Comparison of ENCODE assay signal across 10 mouse cellular contexts in the genomic region with DNA sequence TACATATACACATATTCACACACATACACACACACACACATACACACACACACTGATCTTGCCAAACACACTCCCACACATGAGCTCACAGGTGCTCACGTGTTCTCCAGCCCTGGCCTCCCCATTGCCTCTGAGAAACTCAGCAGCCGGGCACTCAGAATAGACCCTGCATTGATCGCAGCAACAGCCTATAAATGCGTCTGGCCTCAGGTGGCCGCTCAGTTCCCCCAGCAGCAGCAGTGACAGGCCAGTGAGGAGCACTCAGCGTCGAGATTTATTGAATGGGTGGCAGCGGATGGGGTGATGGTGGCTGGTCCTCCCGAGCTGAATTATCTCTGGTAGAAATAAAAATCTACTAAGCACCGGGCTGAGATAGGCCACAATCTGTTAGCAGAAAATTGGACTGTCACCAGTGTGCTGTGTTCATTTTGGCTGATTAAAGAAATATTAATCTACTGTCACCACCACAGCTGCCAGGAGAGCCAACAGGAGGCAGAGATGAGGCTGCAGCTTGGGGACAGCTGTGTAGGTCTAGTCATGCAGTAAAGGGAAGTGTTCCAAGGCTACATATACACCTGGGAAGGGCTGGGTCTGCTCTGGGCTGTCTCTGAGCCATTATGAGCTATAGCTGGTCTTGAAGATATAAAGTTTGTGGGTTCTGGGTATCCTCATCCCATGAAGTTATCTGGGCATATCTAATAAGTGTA.
"Had no signal": no experiment of that assay in that cellular context is flagged by ENCODE, and none has a peak within 500 bp of the region (broad histone marks: within the 10 kb centered on the region; RNA-seq: fewer than 3 reads in every experiment).

No protein-coding gene starts in this region.

- H3K9me3 ChIP-seq: limb, embryonic 12.5 days had no signal

- H3K36me3 ChIP-seq: limb, embryonic 12.5 days had no signal

- H3K27ac ChIP-seq: kidney, postnatal 0 days; liver, embryonic 14.5 days had no signal

- H3K4me2 ChIP-seq: limb, embryonic 12.5 days had no signal

- DNase-seq: kidney, adult 11 months; kidney, adult 9 months; kidney, postnatal 36 days; lung, adult 18-20 months; midbrain, embryonic 14.5 days; right cerebral cortex, postnatal 14 days; thymus, postnatal 4 days had no signal

- H3K4me3 ChIP-seq: limb, embryonic 12.5 days had no signal

- H3K9ac ChIP-seq: limb, embryonic 12.5 days; liver, embryonic 14.5 days had no signal
